Mouse (Mus musculus): ENCODE results near the gene Als2cl.

Als2cl gene

GRCm38 (mm10) chr9:110880772-110881171, 1.1 kb downstream of the Als2cl start:
- DNase-seq (ENCODE audit: extremely low spot score, low spot score): no peak

GRCm38 (mm10) chr9:110881953-110882352, 2.3 kb downstream of the Als2cl start:
- DNase-seq (ENCODE audit: extremely low spot score, low spot score): no peak

GRCm38 (mm10) chr9:110887388-110888303, 8.0 kb downstream of the Als2cl start:
- DNase-seq (ENCODE audit: extremely low spot score, low spot score): no peak

GRCm38 (mm10) chr9:110888935-110889334, 9.3 kb downstream of the Als2cl start:
- DNase-seq (ENCODE audit: extremely low spot score, low spot score): no peak

GRCm38 (mm10) chr9:110890026-110890783, 10.5 kb downstream of the Als2cl start:
- no peak for DNase-seq (ENCODE audit: extremely low spot score, low spot score)

- DNase-seq (ENCODE audit: extremely low spot score, low spot score): no peak
These were observed 11.6 kb downstream of the Als2cl start for GRCm38 (mm10) chr9:110891077-110891828.

- DNase-seq (ENCODE audit: extremely low spot score, low spot score): no peak
These were observed 12.9 kb downstream of the Als2cl start for GRCm38 (mm10) chr9:110892552-110892951.

- DNase-seq (ENCODE audit: extremely low spot score, low spot score): no peak
These were observed 13.8 kb downstream of the Als2cl start for GRCm38 (mm10) chr9:110893429-110893828.

- no peak for DNase-seq (ENCODE audit: extremely low spot score, low spot score)
These were observed 15.8 kb downstream of the Als2cl start for GRCm38 (mm10) chr9:110895507-110895906.

- no peak for DNase-seq (ENCODE audit: extremely low spot score, low spot score)
These were observed 16.3 kb downstream of the Als2cl start for GRCm38 (mm10) chr9:110895994-110896393.

GRCm38 (mm10) chr9:110896595-110896994, 16.9 kb downstream of the Als2cl start:
- DNase-seq (ENCODE audit: extremely low spot score, low spot score): no peak

- no peak for DNase-seq (ENCODE audit: extremely low spot score, low spot score)
These were observed 19.9 kb downstream of the Als2cl start for GRCm38 (mm10) chr9:110899451-110900008.

- DNase-seq (ENCODE audit: extremely low spot score, low spot score): no peak
These were observed 21.5 kb downstream of the Als2cl start for GRCm38 (mm10) chr9:110901204-110901603.

- no peak for DNase-seq (ENCODE audit: extremely low spot score, low spot score)
These were observed 22.6 kb downstream of the Als2cl start for GRCm38 (mm10) chr9:110902271-110902670.

- DNase-seq (ENCODE audit: extremely low spot score, low spot score): no peak
These were observed 27.6 kb downstream of the Als2cl start for GRCm38 (mm10) chr9:110907201-110907837.

- DNase-seq (ENCODE audit: extremely low spot score, low spot score): no peak
These were observed 28.4 kb downstream of the Als2cl start for GRCm38 (mm10) chr9:110907838-110908630.

- no peak for DNase-seq (ENCODE audit: extremely low spot score, low spot score)
These were observed 29.0 kb downstream of the Als2cl start for GRCm38 (mm10) chr9:110908631-110909016.

- no peak for DNase-seq (ENCODE audit: extremely low spot score, low spot score)
These were observed 29.8 kb downstream of the Als2cl start for GRCm38 (mm10) chr9:110909371-110909967.

- DNase-seq (ENCODE audit: extremely low spot score, low spot score): no peak
These were observed 35.1 kb downstream of the Als2cl start for GRCm38 (mm10) chr9:110914631-110915236.
